Mouse (Mus musculus): ENCODE results near the gene Zfp618. TPM values are rescaled to one million over a fixed set of nuclear protein-coding genes. Genes with fewer than 3 reads are reported as not detected.

Gene Zfp618
- polyA plus RNA-seq, 1 experiment from 2014 or later = 37.6 TPM

Other genes with a start within 250 kb of the Zfp618 start
- 0.26 and 2.8 TPM in 2 replicates for gene Ambp, start 189.2 kb downstream of the Zfp618 start, polyA plus RNA-seq (2015; fragmentation: Nextera tagmentation; extraction: Ambion mirVana)
- 0.06 and 0.14 TPM in 2 replicates for gene Kif12, start 206.6 kb downstream of the Zfp618 start, polyA plus RNA-seq (2015; fragmentation: Nextera tagmentation; extraction: Ambion mirVana)
- gene Col27a1, start 248.4 kb downstream of the Zfp618 start, polyA plus RNA-seq (2015; fragmentation: Nextera tagmentation; extraction: Ambion mirVana) = 2.2 and 3.1 TPM in 2 replicates